Mouse (Mus musculus) heart, adult 2 months (tissue): ENCODE data around the gene Guca1a. TPM values are rescaled to one million over a fixed set of nuclear protein-coding genes. Genes with fewer than 3 reads are reported as not detected.

Experiments used
- DNase-seq, 2 experiments: peaks; one replicate each; pipeline ENCODE4 v3.0.0; 2021
- H3K27ac ChIP-seq: fragments of 200-600 bp; 2 replicates; pipeline ENCODE4 v1.8.1; 2022
- H3K27me3 ChIP-seq: fragments of 200-500 bp; 2 replicates; pipeline ENCODE4 v1.6.1; 2012; ENCODE audit warnings: mild to moderate bottlenecking, low read length, inconsistent platforms, mixed read lengths; ENCODE audit not compliant: control insufficient read depth, insufficient read depth
- H3K36me3 ChIP-seq: fragments of 200-500 bp; 2 replicates; pipeline ENCODE4 v1.6.1; 2012; ENCODE audit warnings: low read length, inconsistent platforms; ENCODE audit not compliant: control insufficient read depth, insufficient read depth
- H3K4me1 ChIP-seq: fragments of 200-500 bp; 2 replicates; pipeline ENCODE4 v1.6.1; 2011; ENCODE audit warnings: low read length; ENCODE audit not compliant: control insufficient read depth, insufficient read depth
- H3K4me3 ChIP-seq: fragments of 200-600 bp; 2 replicates; pipeline ENCODE4 v1.8.1; 2022
- H3K79me2 ChIP-seq: fragments of 200-500 bp; replicated peaks from 2 replicates; pipeline ENCODE4 v1.6.1; 2012; ENCODE audit warnings: mild to moderate bottlenecking, inconsistent platforms, low read length, moderate library complexity, mixed read lengths; ENCODE audit not compliant: control insufficient read depth, insufficient read depth
- H3K9ac ChIP-seq: fragments of 200-500 bp; 2 replicates; pipeline ENCODE4 v1.6.1; 2012; ENCODE audit warnings: low read depth, mild to moderate bottlenecking, control low read depth, inconsistent platforms, low read length, mixed read lengths
- CTCF ChIP-seq: fragments of 200-600 bp; IDR thresholded peaks from 2 replicates; pipeline ENCODE4 v1.8.1; 2022; ENCODE audit warnings: antibody characterized with exemption, mild to moderate bottlenecking, moderate library complexity
- EP300 ChIP-seq: fragments of 200-500 bp; IDR thresholded peaks from 2 replicates; pipeline ENCODE4 v1.6.1; 2011; ENCODE audit warnings: low read depth, low read length, control low read depth; ENCODE audit not compliant: insufficient read depth
- POLR2A ChIP-seq: fragments of 200-500 bp; IDR thresholded peaks from 2 replicates; pipeline ENCODE4 v1.6.1; 2011; ENCODE audit warnings: mild to moderate bottlenecking, low read depth, low read length, control low read depth; ENCODE audit not compliant: insufficient read depth
- WGBS: fragments of 180-500 bp; shearing (Covaris S2); methylation state at CpG from one replicate; pipeline ENCODE4 v1.1.7; 2018; 5-methylcytosine and 5-hydroxymethylcytosine counted together
- intact Hi-C: fragments of 180-260 bp; cut with DNase I; formaldehyde crosslinking; loops from one replicate; pipeline ENCODE4 v1.15.1; 2025
- polyA plus RNA-seq: library from polyadenylated mRNA; depleted of rRNA; stranded (reverse); fragments of >200 nt; gene quantifications from 2 replicates; pipeline ENCODE4 v1.2.3, GENCODE M21; 2012
- total RNA-seq, 2 experiments: library from RNA; stranded (reverse); gene quantifications; 2 replicates each; pipeline ENCODE4 v1.2.3; 2021

The Guca1a gene
- total and polyA plus RNA-seq, 3 experiments, result 0.34 to 0.55 (median 0.39) TPM

DNA sequence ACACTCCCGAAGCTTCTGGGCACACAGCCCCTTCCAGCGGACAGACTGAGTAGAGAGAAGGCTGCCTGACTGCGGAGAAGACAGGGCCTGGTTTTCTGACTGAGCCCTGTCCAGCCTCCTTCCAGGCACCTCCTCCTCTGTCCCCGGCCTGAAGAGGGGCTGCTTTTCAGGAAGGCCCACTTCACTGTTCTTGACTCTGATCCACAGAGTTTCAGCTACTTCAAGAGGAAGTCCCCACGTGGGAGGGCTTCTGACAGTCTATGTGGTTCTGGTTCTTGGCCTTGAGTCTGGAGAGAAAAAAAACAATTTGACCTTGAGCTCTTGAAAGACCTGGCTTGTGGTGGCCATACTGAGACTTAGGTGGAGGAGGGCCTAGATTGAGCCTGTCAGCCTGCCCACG is 43.7 kb upstream of the Guca1a start:
- no peaks in the 10 kb centered on the region for H3K36me3 ChIP-seq
- intact Hi-C loops, result no loop called here
- no peaks in the 10 kb centered on the region for H3K4me1 ChIP-seq
- 55% methylated on average over 6 of the region's 6 CpGs for WGBS
- H3K27me3 ChIP-seq, result no peaks in the 10 kb centered on the region
- DNase-seq, result no peak
- TF ChIP-seq EP300 (no peak), CTCF (no peak), POLR2A (no peak)
- no peak overlapping the region for H3K4me3 ChIP-seq
- no peak overlapping the region for H3K9ac ChIP-seq
- no peaks in the 10 kb centered on the region for H3K79me2 ChIP-seq
- no peak overlapping the region for H3K27ac ChIP-seq

DNA sequence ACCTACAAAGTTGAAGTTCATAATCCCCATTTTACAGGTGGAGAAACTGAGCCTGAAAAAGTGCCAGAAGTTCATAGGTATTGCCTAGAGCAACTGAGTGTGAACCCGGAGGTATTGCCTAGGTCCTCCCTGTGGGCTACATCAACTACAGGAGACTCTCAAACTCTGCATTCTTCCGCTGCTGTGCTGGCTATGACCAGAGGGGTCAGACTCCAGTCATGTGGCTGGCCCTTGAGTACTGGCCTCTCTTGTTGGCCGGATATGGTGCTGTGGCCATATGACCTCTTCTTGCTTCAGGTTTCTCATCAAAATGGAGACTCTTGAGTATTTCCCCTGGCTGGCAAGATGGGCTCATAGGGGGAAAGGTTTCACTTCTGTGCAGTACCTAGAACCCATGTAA is 41.9 kb upstream of the Guca1a start:
- no peak for TF ChIP-seq EP300
- TF ChIP-seq POLR2A, result no peak
- TF ChIP-seq CTCF, result no peak
- Histone ChIP-seq H3K27ac (no peak overlapping the region), H3K4me1 (no peaks in the 10 kb centered on the region), H3K36me3 (no peaks in the 10 kb centered on the region), H3K27me3 (no peaks in the 10 kb centered on the region), H3K79me2 (no peaks in the 10 kb centered on the region), H3K4me3 (no peak overlapping the region), H3K9ac (no peak overlapping the region)
- DNase-seq, result no peak
- WGBS, result 83% methylated on average over 3 of the region's 3 CpGs
- intact Hi-C loops, result no loop called here

- WGBS, result 76% methylated on average over 19 of the region's 19 CpGs
- Histone ChIP-seq H3K4me3 (no peak overlapping the region), H3K27ac (no peak overlapping the region), H3K79me2 (no peaks in the 10 kb centered on the region), H3K27me3 (peaks cover 2% of the 10 kb centered on the region), H3K36me3 (no peaks in the 10 kb centered on the region), H3K4me1 (no peaks in the 10 kb centered on the region), H3K9ac (no peak overlapping the region)
- intact Hi-C loops, result no loop called here
- TF ChIP-seq POLR2A (no peak), CTCF (no peak), EP300 (no peak)
- DNase-seq, result no peak
These were observed 41.1 kb upstream of the Guca1a start for GRCm38 (mm10) chr17:47441296-47442051.

DNA sequence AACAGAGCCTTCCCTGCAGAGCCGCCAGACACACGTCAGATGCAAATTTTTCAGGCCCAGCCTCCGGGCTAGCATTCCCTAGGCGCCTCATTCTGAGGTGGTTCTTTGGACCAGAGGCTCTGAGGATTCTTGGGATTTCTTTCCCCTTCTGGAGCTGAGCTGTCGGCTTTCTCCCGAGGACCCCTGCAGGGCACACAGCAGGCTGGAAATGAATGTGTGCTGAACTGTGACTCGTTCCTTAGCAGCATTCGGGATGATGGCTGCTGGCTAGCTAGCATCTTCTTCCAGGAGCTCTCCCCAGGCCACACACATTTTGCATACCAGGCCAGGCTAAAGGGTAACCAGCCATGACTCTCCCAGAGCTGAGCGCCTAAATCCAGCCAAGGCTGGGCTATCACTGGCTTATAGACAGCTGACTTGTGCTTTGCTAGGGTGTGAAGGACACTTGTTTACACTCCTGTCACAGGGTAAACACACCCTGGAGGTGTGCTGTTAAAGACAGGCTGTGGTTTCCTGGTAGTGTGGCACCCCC is 40.0 kb upstream of the Guca1a start:
- intact Hi-C loops, result no loop called here
- Histone ChIP-seq H3K27ac (no peak overlapping the region), H3K4me3 (no peak overlapping the region), H3K36me3 (no peaks in the 10 kb centered on the region), H3K27me3 (peaks cover 2% of the 10 kb centered on the region), H3K9ac (no peak overlapping the region), H3K79me2 (no peaks in the 10 kb centered on the region), H3K4me1 (no peaks in the 10 kb centered on the region)
- TF ChIP-seq EP300 (no peak), CTCF (no peak), POLR2A (no peak)
- 54% methylated on average over 9 of the region's 9 CpGs for WGBS
- DNase-seq, result no peak

- TF ChIP-seq POLR2A, result no peak
- TF ChIP-seq CTCF, result no peak
- no peak for TF ChIP-seq EP300
- H3K79me2 ChIP-seq, result no peaks in the 10 kb centered on the region
- no peaks in the 10 kb centered on the region for H3K4me1 ChIP-seq
- H3K27ac ChIP-seq, result no peak overlapping the region
- H3K4me3 ChIP-seq, result no peak overlapping the region
- no peak for DNase-seq
- intact Hi-C loops, result no loop called here
- 53% methylated on average over 9 of the region's 9 CpGs for WGBS
- no peaks in the 10 kb centered on the region for H3K36me3 ChIP-seq
- no peak overlapping the region for H3K9ac ChIP-seq
- H3K27me3 ChIP-seq, result peaks cover 2% of the 10 kb centered on the region
These were observed 39.1 kb upstream of the Guca1a start for GRCm38 (mm10) chr17:47439396-47440028.

DNA sequence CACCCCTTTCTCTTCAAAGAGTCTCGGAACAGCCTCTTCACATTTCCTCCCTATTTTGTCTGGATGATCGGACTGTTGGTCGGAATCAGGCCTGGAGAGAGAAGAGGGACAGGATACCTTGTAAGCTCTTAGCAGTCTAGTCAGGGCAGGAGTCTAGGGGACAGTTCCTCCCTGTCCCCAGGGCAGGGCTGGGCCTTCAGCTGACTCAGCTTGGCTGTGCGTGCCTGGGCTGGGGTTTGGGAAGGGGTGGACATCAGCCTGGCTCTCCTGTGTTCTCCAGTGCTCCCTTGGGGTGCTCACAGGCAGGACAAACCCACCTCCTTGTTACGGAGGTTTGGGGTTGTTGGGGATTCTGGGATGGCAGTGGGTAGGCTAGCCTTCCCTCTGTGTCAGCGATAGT is 38.2 kb upstream of the Guca1a start:
- H3K9ac ChIP-seq, result no peak overlapping the region
- TF ChIP-seq POLR2A (no peak), EP300 (no peak), CTCF (no peak)

More for the DNA sequence above, 38.2 kb upstream of the Guca1a start:
- WGBS, result 83% methylated on average over 6 of the region's 6 CpGs
- Histone ChIP-seq H3K79me2 (no peaks in the 10 kb centered on the region), H3K27ac (no peak overlapping the region), H3K27me3 (peaks cover 2% of the 10 kb centered on the region), H3K4me1 (no peaks in the 10 kb centered on the region), H3K4me3 (no peak overlapping the region), H3K36me3 (no peaks in the 10 kb centered on the region)
- intact Hi-C loops, result no loop called here
- DNase-seq, result no peak
